Mouse (Mus musculus) kidney, adult 2 months (tissue): Measurements from ENCODE around the gene Tmf1.

Source experiments
- CTCF ChIP-seq: fragments of 200-500 bp; conservative IDR thresholded peaks from 2 replicates; pipeline ENCODE4 v1.5.1; 2011; ENCODE audit warnings: low read depth, mild to moderate bottlenecking, control low read depth, low read length, moderate library complexity, mixed read lengths; ENCODE audit not compliant: insufficient read depth, insufficient read length
- POLR2A ChIP-seq: fragments of 200-500 bp; IDR thresholded peaks from one replicate; pipeline ENCODE4 v1.6.1; 2011; ENCODE audit warnings: low read depth, low read length, control low read depth

DNA sequence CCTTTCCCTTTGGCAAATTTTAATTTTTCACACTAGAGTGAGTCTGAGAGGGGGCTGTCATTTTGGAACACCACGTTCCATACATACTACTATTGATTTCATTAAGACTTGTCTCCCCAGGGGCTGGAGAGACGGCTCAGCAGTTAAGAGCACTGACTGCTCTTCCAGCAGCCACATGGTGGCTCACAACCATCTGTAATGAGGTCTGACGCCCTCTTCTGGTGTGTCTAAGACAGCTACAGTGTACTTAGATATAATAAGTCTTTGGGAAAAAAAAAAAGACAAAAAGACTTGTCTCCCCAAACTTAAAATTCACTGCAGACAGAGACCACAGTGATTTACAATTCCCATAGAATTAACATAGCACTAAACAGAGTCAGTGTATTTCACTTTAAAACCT lies 21.5 kb upstream of the Tmf1 start:
- no peak for TF ChIP-seq CTCF
- TF ChIP-seq POLR2A, result no peak
